Mouse (Mus musculus): ENCODE data around the gene Wdr25. TPM values are rescaled to one million over a fixed set of nuclear protein-coding genes. Genes with fewer than 3 reads are reported as not detected.

The Wdr25 gene
- polyA plus RNA-seq, 1 experiment from 2014 or later = 8.0 TPM

GRCm38 (mm10) chr12:109074106-109074505, 180.7 kb downstream of the Wdr25 start:
- Histone ChIP-seq H3K27me3 (ENCODE audit: insufficient read depth, low read length) (no peaks in the 10 kb centered on the region), H3K27ac (ENCODE audit: low read depth) (no peak overlapping the region), H3K4me3 (ENCODE audit: low read depth, low read length) (no peak overlapping the region), H3K4me2 (no peak overlapping the region), H3K36me3 (ENCODE audit: insufficient read depth) (no peaks in the 10 kb centered on the region), H3K9me3 (ENCODE audit: low read depth, low read length) (no peaks in the 10 kb centered on the region), H3K9ac (no peak overlapping the region), H3K4me1 (ENCODE audit: insufficient read depth) (no peaks in the 10 kb centered on the region)
- no peak for TF ChIP-seq CTCF (IDR thresholded peaks at IDR 0.05; ENCODE audit: low read depth)
- DNase-seq = peak; percentile 21
- WGBS = 73% methylated on average over 6 of the region's 6 CpGs
- no peak for ATAC-seq (ENCODE audit: insufficient read depth)

GRCm38 (mm10) chr12:109074777-109075285, 181.4 kb downstream of the Wdr25 start:
- Histone ChIP-seq H3K27me3 (ENCODE audit: insufficient read depth, low read length) (no peaks in the 10 kb centered on the region), H3K36me3 (ENCODE audit: insufficient read depth) (no peaks in the 10 kb centered on the region), H3K4me3 (ENCODE audit: low read depth, low read length) (no peak overlapping the region), H3K27ac (ENCODE audit: low read depth) (no peak overlapping the region), H3K4me2 (no peak overlapping the region), H3K4me1 (ENCODE audit: insufficient read depth) (no peaks in the 10 kb centered on the region), H3K9me3 (ENCODE audit: low read depth, low read length) (no peaks in the 10 kb centered on the region), H3K9ac (no peak overlapping the region)
- WGBS = 62% methylated on average over 2 of the region's 2 CpGs
- TF ChIP-seq CTCF (IDR thresholded peaks at IDR 0.05; ENCODE audit: low read depth) = no peak
- ATAC-seq (ENCODE audit: insufficient read depth) (no peak), DNase-seq (no peak)

- Histone ChIP-seq H3K27me3 (ENCODE audit: insufficient read depth, low read length) (no peaks in the 10 kb centered on the region), H3K9ac (no peak overlapping the region), H3K9me3 (ENCODE audit: low read depth, low read length) (no peaks in the 10 kb centered on the region), H3K36me3 (ENCODE audit: insufficient read depth) (no peaks in the 10 kb centered on the region), H3K4me3 (ENCODE audit: low read depth, low read length) (no peak overlapping the region), H3K4me1 (ENCODE audit: insufficient read depth) (no peaks in the 10 kb centered on the region), H3K27ac (ENCODE audit: low read depth) (no peak overlapping the region), H3K4me2 (no peak overlapping the region)
- DNase-seq (no peak), ATAC-seq (ENCODE audit: insufficient read depth) (no peak)
- TF ChIP-seq CTCF (IDR thresholded peaks at IDR 0.05; ENCODE audit: low read depth) = no peak
- WGBS = 74% methylated on average over 6 of the region's 6 CpGs
These were observed 183.6 kb downstream of the Wdr25 start for GRCm38 (mm10) chr12:109077036-109077435.

Other genes starting within 250 kb of the Wdr25 start
- gene Degs2, start 191.3 kb upstream of the Wdr25 start, polyA plus RNA-seq (2014; fragmentation: Nextera tagmentation; extraction: Ambion mirVana) = 1.1 and 2.7 TPM in 2 replicates
- gene Yy1, start 100.7 kb upstream of the Wdr25 start, polyA plus RNA-seq (2014; fragmentation: Nextera tagmentation; extraction: Ambion mirVana) = 24.3 and 26.3 TPM in 2 replicates
- 8.7 and 9.0 TPM in 2 replicates for gene Slc25a29, start 57.7 kb upstream of the Wdr25 start, polyA plus RNA-seq (2014; fragmentation: Nextera tagmentation; extraction: Ambion mirVana)
- 11.9 and 12.6 TPM in 2 replicates for gene Slc25a47, start 57.6 kb upstream of the Wdr25 start, polyA plus RNA-seq (2014; fragmentation: Nextera tagmentation; extraction: Ambion mirVana)
- 94.9 and 101 TPM in 2 replicates for gene Wars, start 543 bp downstream of the Wdr25 start, polyA plus RNA-seq (2014; fragmentation: Nextera tagmentation; extraction: Ambion mirVana)
- gene Begain, start 174.6 kb downstream of the Wdr25 start, polyA plus RNA-seq (2014; fragmentation: Nextera tagmentation; extraction: Ambion mirVana) = 8.9 and 10.6 TPM in 2 replicates

All from lung, embryonic 14.5 days (tissue).